Mouse (Mus musculus): ENCODE results near the gene 6030445D17Rik.

The 6030445D17Rik gene

GRCm38 (mm10) chr4:136462086-136462838, at the start of gene 6030445D17Rik:
TSS of gene 6030445D17Rik (plus strand) at chr4:136462250.
- DNase-seq, result peak; percentile 66 to 81

- no peak for DNase-seq
Observed at GRCm38 (mm10) chr4:136415477-136415876, 46.6 kb upstream of the 6030445D17Rik start.

- DNase-seq, result no peak
Observed at GRCm38 (mm10) chr4:136418962-136419361, 43.1 kb upstream of the 6030445D17Rik start.

GRCm38 (mm10) chr4:136419386-136419785, 42.7 kb upstream of the 6030445D17Rik start:
- no peak for DNase-seq

- DNase-seq, result no peak
Observed at GRCm38 (mm10) chr4:136423224-136423623, 38.8 kb upstream of the 6030445D17Rik start, which contains the start of gene Htr1d. TSS of gene Htr1d (plus strand) at chr4:136423524.

GRCm38 (mm10) chr4:136424120-136424999, 37.7 kb upstream of the 6030445D17Rik start:
- peak in 1 of 2 experiments; percentile 6 for DNase-seq

- peak; percentile 37 to 46 for DNase-seq
Observed at GRCm38 (mm10) chr4:136425000-136425288, 37.1 kb upstream of the 6030445D17Rik start.

GRCm38 (mm10) chr4:136430609-136431375, 31.3 kb upstream of the 6030445D17Rik start:
- no peak for DNase-seq

GRCm38 (mm10) chr4:136431376-136431693, 30.7 kb upstream of the 6030445D17Rik start:
- peak; percentile 50 to 66 for DNase-seq

- DNase-seq, result no peak
Observed at GRCm38 (mm10) chr4:136434029-136434428, 28.0 kb upstream of the 6030445D17Rik start.

- no peak for DNase-seq
Observed at GRCm38 (mm10) chr4:136439106-136439505, 22.9 kb upstream of the 6030445D17Rik start.

GRCm38 (mm10) chr4:136441354-136442043, 20.6 kb upstream of the 6030445D17Rik start:
- DNase-seq, result no peak

GRCm38 (mm10) chr4:136444561-136444960, 17.5 kb upstream of the 6030445D17Rik start:
- no peak for DNase-seq

- no peak for DNase-seq
Observed at GRCm38 (mm10) chr4:136449795-136450194, 12.3 kb upstream of the 6030445D17Rik start.

GRCm38 (mm10) chr4:136450271-136450670, 11.8 kb upstream of the 6030445D17Rik start:
- DNase-seq, result no peak

GRCm38 (mm10) chr4:136451564-136451963, 10.5 kb upstream of the 6030445D17Rik start:
- no peak for DNase-seq

- no peak for DNase-seq
Observed at GRCm38 (mm10) chr4:136452286-136452685, 9.8 kb upstream of the 6030445D17Rik start.

- no peak for DNase-seq
Observed at GRCm38 (mm10) chr4:136452792-136453191, 9.3 kb upstream of the 6030445D17Rik start.

GRCm38 (mm10) chr4:136454850-136455260, 7.2 kb upstream of the 6030445D17Rik start:
- DNase-seq, result peak; percentile 62 to 78

GRCm38 (mm10) chr4:136456516-136457218, 5.4 kb upstream of the 6030445D17Rik start:
- DNase-seq, result no peak

- DNase-seq, result no peak
Observed at GRCm38 (mm10) chr4:136458276-136458675, 3.8 kb upstream of the 6030445D17Rik start.

GRCm38 (mm10) chr4:136459210-136459609, 2.8 kb upstream of the 6030445D17Rik start:
- DNase-seq, result no peak
